Mouse (Mus musculus) intestine, embryonic 14.5 days (tissue): ENCODE results near the gene Pld6. TPM values are rescaled to one million over a fixed set of nuclear protein-coding genes. Genes with fewer than 3 reads are reported as not detected.

ENCODE experiments used
- ATAC-seq: fragments of 200-750 bp; cut with Nextera tagmentation; replicated peaks from 2 replicates; pipeline ENCODE4 v1.8.0; 2017; ENCODE audit warnings: low read depth, moderate number of reproducible peaks, moderate TSS enrichment, moderate library complexity; ENCODE audit not compliant: low FRiP score, low TSS enrichment
- DNase-seq: peaks from one replicate; pipeline ENCODE4 v3.0.0-alpha.2; 2018; ENCODE audit warnings: low spot score
- H3K27ac ChIP-seq: fragments of 300-500 bp; sonication (generic); 2 replicates; pipeline ENCODE4 v1.5.1; 2014; ENCODE audit warnings: low read depth, mild to moderate bottlenecking, control low read depth
- H3K27me3 ChIP-seq: fragments of 300-500 bp; sonication (generic); replicated peaks from 2 replicates; pipeline ENCODE4 v1.6.1; 2014; ENCODE audit warnings: low read length, control low read depth; ENCODE audit not compliant: control insufficient read depth, insufficient read depth
- H3K36me3 ChIP-seq: fragments of 300-500 bp; sonication (generic); 2 replicates; pipeline ENCODE4 v1.6.1; 2014; ENCODE audit warnings: low read length, control low read depth; ENCODE audit not compliant: control insufficient read depth, insufficient read depth
- H3K4me1 ChIP-seq: fragments of 300-500 bp; sonication (generic); replicated peaks from 2 replicates; pipeline ENCODE4 v1.6.1; 2014; ENCODE audit warnings: low read length, control low read depth, mixed read lengths; ENCODE audit not compliant: control insufficient read depth, insufficient read depth
- H3K4me2 ChIP-seq: fragments of 300-500 bp; sonication (generic); 2 replicates; pipeline ENCODE4 v1.6.1; 2014; ENCODE audit warnings: low read length
- H3K4me3 ChIP-seq: fragments of 300-500 bp; sonication (generic); 2 replicates; pipeline ENCODE4 v1.5.1; 2014; ENCODE audit warnings: low read depth, low read length, control low read depth, mixed read lengths
- H3K9ac ChIP-seq: fragments of 300-500 bp; sonication (generic); 2 replicates; pipeline ENCODE4 v1.6.1; 2014; ENCODE audit warnings: mild to moderate bottlenecking, low read length
- H3K9me3 ChIP-seq: fragments of 300-500 bp; sonication (generic); 2 replicates; pipeline ENCODE4 v1.6.1; 2016; ENCODE audit warnings: low read length, control low read depth; ENCODE audit not compliant: control insufficient read depth
- WGBS: fragments of 180-500 bp; shearing (Covaris S2); extraction: QIAGEN DNeasy Blood & Tissue Kit; methylation state at CpG from one replicate; pipeline ENCODE4 v1.1.7; 2014; 5-methylcytosine and 5-hydroxymethylcytosine counted together
- polyA plus RNA-seq: library from polyadenylated mRNA; unstranded; fragments of >200 nt; fragmentation: Nextera tagmentation; extraction: Ambion mirVana; gene quantifications from 2 replicates; pipeline ENCODE4 v1.2.1, GENCODE M21; 2014

The Pld6 gene
- polyA plus RNA-seq, 1 experiment from 2014 or later, result 1.7 TPM

GRCm38 (mm10) chr11:59778874-59779223, 8.6 kb downstream of the Pld6 start:
- Histone ChIP-seq H3K27me3 (no peaks in the 10 kb centered on the region), H3K4me2 (no peak overlapping the region), H3K27ac (no peak overlapping the region), H3K9ac (no peak overlapping the region), H3K36me3 (peaks cover 43% of the 10 kb centered on the region), H3K9me3 (no peaks in the 10 kb centered on the region), H3K4me3 (no peak overlapping the region), H3K4me1 (no peaks in the 10 kb centered on the region)
- ATAC-seq (0 out of 2 replicates have a peak, but pooled peaks have one; percentile 34), DNase-seq (no peak)
- 85% methylated on average over 1 of the region's 1 CpGs for WGBS

GRCm38 (mm10) chr11:59778181-59778873, 9.1 kb downstream of the Pld6 start:
- 56% methylated on average over 9 of the region's 9 CpGs for WGBS
- Histone ChIP-seq H3K9ac (no peak overlapping the region), H3K4me1 (no peaks in the 10 kb centered on the region), H3K27me3 (no peaks in the 10 kb centered on the region), H3K4me2 (no peak overlapping the region), H3K27ac (no peak overlapping the region), H3K4me3 (no peak overlapping the region), H3K9me3 (no peaks in the 10 kb centered on the region), H3K36me3 (peaks cover 48% of the 10 kb centered on the region)
- DNase-seq (peak; percentile 82), ATAC-seq (peak; percentile 66; the same call in 1 of the 2 replicates)

GRCm38 (mm10) chr11:59777259-59777658, 10.2 kb downstream of the Pld6 start:
- Histone ChIP-seq H3K4me3 (no peak overlapping the region), H3K36me3 (peaks cover 59% of the 10 kb centered on the region), H3K4me2 (no peak overlapping the region), H3K27ac (no peak overlapping the region), H3K4me1 (no peaks in the 10 kb centered on the region), H3K9me3 (no peaks in the 10 kb centered on the region), H3K9ac (no peak overlapping the region), H3K27me3 (no peaks in the 10 kb centered on the region)
- WGBS, result 84% methylated on average over 5 of the region's 5 CpGs
- DNase-seq (no peak), ATAC-seq (no peak)

- DNase-seq, result no peak
- ATAC-seq, result no peak
- H3K27ac ChIP-seq, result no peak overlapping the region
- H3K36me3 ChIP-seq, result peaks cover 75% of the 10 kb centered on the region
- H3K9me3 ChIP-seq, result no peaks in the 10 kb centered on the region
- no peak overlapping the region for H3K9ac ChIP-seq
- no peak overlapping the region for H3K4me2 ChIP-seq
- H3K4me1 ChIP-seq, result no peaks in the 10 kb centered on the region
- no peak overlapping the region for H3K4me3 ChIP-seq
- WGBS, result 87% methylated on average over 13 of the region's 13 CpGs
- H3K27me3 ChIP-seq, result no peaks in the 10 kb centered on the region
Observed at GRCm38 (mm10) chr11:59775435-59776148, 11.9 kb downstream of the Pld6 start.

- Histone ChIP-seq H3K27me3 (no peaks in the 10 kb centered on the region), H3K4me1 (no peaks in the 10 kb centered on the region), H3K27ac (no peak overlapping the region), H3K9ac (no peak overlapping the region), H3K36me3 (peaks cover 84% of the 10 kb centered on the region), H3K4me2 (no peak overlapping the region), H3K4me3 (no peak overlapping the region), H3K9me3 (no peaks in the 10 kb centered on the region)
- WGBS, result 88% methylated on average over 4 of the region's 4 CpGs
- no peak for ATAC-seq
- no peak for DNase-seq
Observed at GRCm38 (mm10) chr11:59774522-59774921, 12.9 kb downstream of the Pld6 start.

- Histone ChIP-seq H3K27me3 (no peaks in the 10 kb centered on the region), H3K36me3 (peaks cover 97% of the 10 kb centered on the region), H3K4me2 (no peak overlapping the region), H3K9me3 (no peaks in the 10 kb centered on the region), H3K27ac (no peak overlapping the region), H3K4me3 (no peak overlapping the region), H3K4me1 (no peaks in the 10 kb centered on the region), H3K9ac (no peak overlapping the region)
- no peak for ATAC-seq
- 91% methylated on average over 4 of the region's 4 CpGs for WGBS
- DNase-seq, result no peak
Observed at GRCm38 (mm10) chr11:59772902-59773301, 14.5 kb downstream of the Pld6 start.

GRCm38 (mm10) chr11:59772291-59772690, 15.2 kb downstream of the Pld6 start:
- DNase-seq (no peak), ATAC-seq (no peak)
- H3K27me3 ChIP-seq, result no peaks in the 10 kb centered on the region
- WGBS, result 89% methylated on average over 2 of the region's 2 CpGs
- no peaks in the 10 kb centered on the region for H3K9me3 ChIP-seq
- H3K4me1 ChIP-seq, result no peaks in the 10 kb centered on the region
- H3K9ac ChIP-seq, result no peak overlapping the region
- no peak overlapping the region for H3K27ac ChIP-seq
- H3K4me2 ChIP-seq, result no peak overlapping the region
- H3K36me3 ChIP-seq, result peaks cover 98% of the 10 kb centered on the region
- H3K4me3 ChIP-seq, result no peak overlapping the region

GRCm38 (mm10) chr11:59770753-59771152, 16.7 kb downstream of the Pld6 start:
- 91% methylated on average over 7 of the region's 7 CpGs for WGBS
- Histone ChIP-seq H3K36me3 (peaks cover 98% of the 10 kb centered on the region), H3K4me3 (no peak overlapping the region), H3K27me3 (no peaks in the 10 kb centered on the region), H3K4me2 (no peak overlapping the region), H3K9me3 (no peaks in the 10 kb centered on the region), H3K4me1 (no peaks in the 10 kb centered on the region), H3K27ac (no peak overlapping the region), H3K9ac (no peak overlapping the region)
- no peak for ATAC-seq
- DNase-seq, result no peak

- no peaks in the 10 kb centered on the region for H3K4me1 ChIP-seq
- no peaks in the 10 kb centered on the region for H3K27me3 ChIP-seq
- H3K27ac ChIP-seq, result no peak overlapping the region
- WGBS, result 89% methylated on average over 6 of the region's 6 CpGs
- H3K9ac ChIP-seq, result no peak overlapping the region
- no peak overlapping the region for H3K4me2 ChIP-seq
- no peaks in the 10 kb centered on the region for H3K9me3 ChIP-seq
- H3K4me3 ChIP-seq, result no peak overlapping the region
- DNase-seq (no peak), ATAC-seq (no peak)
- H3K36me3 ChIP-seq, result peaks cover 97% of the 10 kb centered on the region
Observed at GRCm38 (mm10) chr11:59769738-59770137, 17.7 kb downstream of the Pld6 start.
